Mouse (Mus musculus) layer of hippocampus, postnatal 10 days (tissue): ENCODE measurements around the gene Pom121. TPM values are rescaled to one million over a fixed set of nuclear protein-coding genes. Genes with fewer than 3 reads are reported as not detected.
A peak's percentile ranks its signal among the peaks of the same experiment; 100 is the strongest.

Experiments
- DNase-seq, 2 experiments: peaks; one replicate each; pipeline ENCODE4 v3.0.0; 2021; ENCODE audit warnings: low spot score in 2 of 2
- long read RNA-seq: library from polyadenylated mRNA; stranded (forward); transcript quantifications from one replicate; pipeline ENCODE4 v2.0.0, GENCODE M21; 2023
- total RNA-seq, 2 experiments: library from RNA; stranded (reverse); gene quantifications; 2 replicates each; pipeline ENCODE4 v1.2.3; 2021

Gene Pom121
- total RNA-seq = 10 to 100 TPM; 39.9 to 43.9 TPM
- long read RNA-seq, full-length matches to known transcripts = 1 of 13 reads
- long read RNA-seq, partial matches to known transcripts = 6 of 13 reads
- long read RNA-seq, other reads (novel, unspliced or antisense) = 6 of 13 reads

DNA sequence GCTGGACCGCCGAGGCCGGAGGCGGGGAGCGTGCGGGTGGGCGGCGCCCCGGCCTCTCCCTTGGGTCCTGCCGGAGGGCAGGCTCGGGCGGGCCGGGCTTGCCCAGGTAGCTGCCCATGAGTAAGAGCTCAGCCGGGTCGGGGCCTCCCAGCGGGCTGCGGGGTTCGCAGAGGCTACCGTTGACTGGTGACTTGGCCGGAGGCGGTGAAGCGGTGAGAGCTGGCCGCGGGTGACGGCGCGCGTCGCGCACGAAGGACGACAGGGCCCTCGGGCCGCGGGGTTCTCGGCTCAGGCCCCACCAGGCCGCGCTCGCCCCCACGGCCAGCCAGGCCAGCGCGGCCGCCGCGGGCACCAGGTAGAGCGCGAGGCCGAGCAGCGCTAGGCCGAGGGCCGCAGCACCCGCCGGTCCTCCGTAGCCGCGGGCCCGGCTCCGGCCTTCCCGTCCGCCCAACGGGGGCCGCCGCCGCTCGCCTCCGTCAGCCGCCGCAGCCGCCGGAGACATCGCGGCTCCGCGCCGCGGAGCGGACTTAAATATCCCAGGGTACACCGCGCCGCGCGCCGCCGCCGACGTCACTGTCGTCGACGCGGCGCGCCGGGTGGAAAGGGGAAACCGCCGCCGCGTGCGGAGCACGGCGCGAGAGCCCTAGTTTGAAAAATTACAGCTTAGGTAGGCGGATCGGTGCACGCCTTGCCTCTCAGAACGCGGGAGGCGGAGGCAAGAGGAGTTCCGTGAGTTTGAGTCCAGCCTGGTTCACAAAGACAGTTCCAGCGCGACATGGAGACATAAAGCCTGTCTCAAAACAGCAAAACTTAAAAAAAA, at the start of gene Pom121:
Gene Pom121 (minus strand): TSS at position 543 of the 820 bp plus-strand sequence.
- peak; percentile 78 to 84 for DNase-seq

DNA sequence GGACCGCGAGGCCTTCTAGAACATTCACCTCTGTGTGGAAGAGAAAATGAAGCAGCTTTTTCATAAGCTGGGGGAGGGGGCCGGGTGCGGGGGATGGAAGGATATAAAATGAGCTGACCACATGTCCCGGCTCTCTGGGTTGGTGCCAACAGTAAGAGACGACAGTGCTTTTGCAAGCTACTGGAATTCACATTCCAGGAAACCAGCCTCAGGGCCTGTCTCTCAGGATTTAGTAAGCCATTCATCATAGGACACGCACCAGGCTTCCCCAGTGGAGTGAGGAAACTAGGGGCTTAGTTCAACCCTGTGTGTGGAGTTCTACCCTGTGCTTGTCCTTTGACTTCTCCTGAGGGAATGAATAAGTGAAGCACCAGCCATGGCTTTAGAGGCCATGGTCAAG, 48.1 kb upstream of the Pom121 start:
- no peak for DNase-seq

- DNase-seq = no peak
Measured at GRCm38 (mm10) chr5:135435039-135435438, 40.7 kb upstream of the Pom121 start.

DNA sequence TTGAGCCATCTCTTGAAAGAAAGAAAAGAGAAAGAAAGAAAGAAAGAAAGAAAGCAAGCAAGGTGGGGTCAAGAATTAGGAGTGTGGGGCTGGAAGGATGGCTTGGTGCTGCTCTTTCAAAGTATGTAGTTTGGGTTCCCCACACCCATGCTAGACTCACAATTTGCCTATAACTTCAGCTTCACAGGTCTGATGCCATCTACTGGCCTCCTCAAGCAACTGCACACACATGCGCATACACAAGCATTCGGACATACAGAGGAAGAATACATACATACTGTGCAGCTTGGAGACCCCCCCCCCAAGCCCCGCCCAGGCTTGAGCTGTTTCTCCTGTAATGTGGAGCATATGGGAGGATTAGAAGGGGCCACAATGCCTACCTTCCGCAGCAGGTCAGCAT, 39.5 kb upstream of the Pom121 start:
- no peak for DNase-seq

- DNase-seq = no peak
Measured at GRCm38 (mm10) chr5:135431111-135431510, 36.8 kb upstream of the Pom121 start.

GRCm38 (mm10) chr5:135428786-135429185, 34.4 kb upstream of the Pom121 start:
- DNase-seq = no peak

DNA sequence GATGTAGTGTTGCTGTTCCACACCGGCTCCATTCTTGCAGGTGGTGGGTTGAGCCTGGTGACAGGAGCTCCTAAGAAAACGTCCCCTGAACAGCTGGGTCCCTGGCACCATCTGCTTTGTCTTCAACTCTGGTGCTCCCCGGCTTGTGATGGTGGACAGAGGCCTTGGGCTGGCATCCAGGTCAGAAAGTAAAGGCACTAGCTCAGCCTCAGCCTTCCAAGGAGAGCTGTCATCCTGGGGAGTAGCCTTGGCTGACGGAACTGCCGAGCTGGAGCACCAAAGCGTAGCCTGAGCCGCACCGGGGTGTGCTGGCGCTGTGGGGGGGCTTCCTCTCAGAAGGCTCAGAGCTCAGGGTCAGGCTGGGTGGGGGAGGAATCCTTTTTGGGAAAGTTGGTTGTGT, 15.9 kb upstream of the Pom121 start:
- DNase-seq = no peak

DNA sequence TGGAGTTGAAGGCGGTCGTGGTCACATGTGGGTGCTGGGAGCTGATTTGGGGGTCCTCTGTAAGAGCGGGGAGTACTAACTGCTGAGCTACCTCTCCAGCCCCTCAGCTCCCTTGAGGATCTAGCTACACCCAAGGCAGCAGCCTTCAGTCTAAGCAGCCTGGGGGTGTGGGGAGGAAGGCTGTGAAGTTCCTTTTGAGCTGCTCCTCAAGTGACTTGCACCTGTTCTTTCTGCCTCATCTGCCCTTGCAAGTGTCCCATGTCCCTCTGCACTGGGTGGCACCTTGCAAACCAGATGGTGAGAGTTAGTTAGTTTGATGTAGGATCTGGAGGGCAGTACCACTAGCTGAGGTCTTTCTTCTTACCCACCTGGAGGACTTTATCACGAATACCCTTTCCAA, 13.8 kb upstream of the Pom121 start:
- DNase-seq = no peak

DNA sequence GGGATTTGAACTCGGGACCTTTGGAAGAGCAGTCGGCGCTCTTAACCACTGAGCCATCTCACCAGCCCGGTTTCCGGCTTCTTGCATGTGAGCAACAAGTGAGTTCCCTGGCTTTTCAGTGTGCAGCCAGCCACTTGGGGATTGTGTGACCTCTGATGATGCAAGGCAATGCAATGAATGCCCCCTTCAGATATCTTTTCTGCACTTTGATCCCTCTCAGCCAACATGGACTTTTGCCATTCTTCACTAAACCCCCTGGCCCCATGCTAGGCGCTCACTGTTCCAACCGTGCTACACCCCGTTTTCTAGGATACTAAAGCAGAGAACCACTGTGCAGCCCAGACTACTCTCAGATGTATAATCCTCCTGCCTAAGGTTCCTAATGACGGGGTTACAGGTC, 11.1 kb upstream of the Pom121 start:
- no peak for DNase-seq

- peak; percentile 38 to 47 for DNase-seq
Measured at GRCm38 (mm10) chr5:135404623-135405022, 10.3 kb upstream of the Pom121 start.

DNA sequence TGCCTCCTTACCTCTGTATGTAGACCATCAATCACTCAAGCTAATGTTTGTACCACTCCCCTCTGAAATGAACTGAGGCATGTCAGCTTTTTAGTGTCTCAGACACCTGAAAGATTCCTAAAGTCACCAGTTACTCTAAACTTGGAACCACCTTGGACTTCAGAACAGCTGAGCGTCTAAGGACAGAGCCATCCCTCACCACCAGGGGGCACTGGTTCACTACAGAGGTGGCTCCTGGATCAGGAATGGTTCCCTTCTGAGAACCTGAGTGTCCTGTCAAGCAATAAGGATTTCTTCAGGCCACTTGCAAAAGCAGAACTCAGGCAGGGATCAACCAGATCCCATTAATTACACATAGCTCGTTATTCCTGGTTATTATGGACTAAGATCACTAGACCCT, 5.9 kb upstream of the Pom121 start:
- peak; percentile 83 to 87 for DNase-seq

- DNase-seq = no peak
Measured at GRCm38 (mm10) chr5:135399382-135399781, 5.0 kb upstream of the Pom121 start.

GRCm38 (mm10) chr5:135395826-135396225, 1.5 kb upstream of the Pom121 start:
- peak in 1 of 2 experiments; percentile 50 for DNase-seq

GRCm38 (mm10) chr5:135383771-135384170, 10.6 kb downstream of the Pom121 start:
- DNase-seq = no peak

- no peak for DNase-seq
Measured at GRCm38 (mm10) chr5:135382746-135383145, 11.6 kb downstream of the Pom121 start.

- DNase-seq = peak in 1 of 2 experiments; percentile 37
Measured at GRCm38 (mm10) chr5:135381356-135381925, 12.9 kb downstream of the Pom121 start.

GRCm38 (mm10) chr5:135380681-135381080, 13.7 kb downstream of the Pom121 start:
- DNase-seq = no peak

GRCm38 (mm10) chr5:135376341-135376740, 18.0 kb downstream of the Pom121 start:
- no peak for DNase-seq

GRCm38 (mm10) chr5:135375167-135375566, 19.2 kb downstream of the Pom121 start:
- no peak for DNase-seq

DNA sequence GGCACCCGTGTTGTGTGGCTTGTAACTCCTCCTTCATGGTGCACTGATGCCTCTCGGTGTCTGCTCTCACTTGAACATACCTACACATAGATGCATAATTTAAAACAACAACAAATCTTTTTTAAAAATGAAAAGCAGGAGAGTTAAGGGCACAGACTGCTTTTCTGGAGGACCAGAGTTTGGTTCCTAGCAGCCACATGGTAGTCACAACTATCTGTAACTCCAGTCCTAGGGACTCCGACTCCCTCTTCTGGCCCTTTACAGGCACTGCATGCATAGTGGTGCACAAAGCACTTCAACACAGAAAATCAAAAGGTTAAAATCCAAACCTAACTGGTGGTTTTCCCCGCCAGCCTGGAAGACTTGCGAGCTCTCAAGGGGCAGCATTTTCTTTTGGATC, 20.7 kb downstream of the Pom121 start:
- DNase-seq = no peak

- no peak for DNase-seq
Measured at GRCm38 (mm10) chr5:135371195-135371594, 23.2 kb downstream of the Pom121 start.
